Mouse (Mus musculus): Measurements from ENCODE around the gene Abhd15.
A peak's percentile ranks its signal among the peaks of the same experiment; 100 is the strongest.

Gene Abhd15

GRCm38 (mm10) chr11:77493512-77494343, 21.2 kb upstream of the Abhd15 start, which contains the start of gene Git1:
Git1 (plus strand) TSS chr11:77493562.
- DNase-seq (ENCODE audit: low spot score in 2 of 2): peak in 1 of 2 experiments; percentile 37

GRCm38 (mm10) chr11:77494344-77494676, 20.6 kb upstream of the Abhd15 start:
- no peak for DNase-seq (ENCODE audit: low spot score in 2 of 2)

GRCm38 (mm10) chr11:77494782-77495181, 20.1 kb upstream of the Abhd15 start:
- no peak for DNase-seq (ENCODE audit: low spot score in 2 of 2)

GRCm38 (mm10) chr11:77495507-77495906, 19.4 kb upstream of the Abhd15 start:
- no peak for DNase-seq (ENCODE audit: low spot score in 2 of 2)

DNA sequence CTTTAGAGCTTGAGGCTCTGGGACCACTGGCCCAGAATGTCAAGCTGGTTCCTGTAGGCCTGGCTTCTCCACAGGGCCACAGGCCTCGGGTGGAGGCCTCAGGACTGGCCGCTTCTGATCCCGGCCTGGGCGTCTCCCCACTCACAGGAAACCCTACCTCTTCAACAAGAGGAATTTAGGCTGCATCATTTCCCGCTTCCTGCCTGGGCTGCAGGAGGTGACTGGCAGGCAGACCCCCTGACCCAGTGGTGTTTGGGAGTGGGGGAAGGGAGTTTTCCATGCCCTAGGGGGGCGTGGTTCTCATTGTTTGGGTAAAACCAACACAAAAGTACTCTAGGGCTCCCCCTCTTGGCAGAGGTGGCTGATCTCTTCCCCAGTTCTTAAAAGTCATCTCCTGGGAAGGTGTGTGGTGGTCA, 17.6 kb upstream of the Abhd15 start:
- DNase-seq (ENCODE audit: low spot score in 2 of 2): peak in 1 of 2 experiments; percentile 55

- DNase-seq (ENCODE audit: low spot score in 2 of 2): no peak
Measured at GRCm38 (mm10) chr11:77497851-77498250, 17.1 kb upstream of the Abhd15 start.

- DNase-seq (ENCODE audit: low spot score in 2 of 2): no peak
Measured at GRCm38 (mm10) chr11:77498261-77499139, 16.4 kb upstream of the Abhd15 start.

DNA sequence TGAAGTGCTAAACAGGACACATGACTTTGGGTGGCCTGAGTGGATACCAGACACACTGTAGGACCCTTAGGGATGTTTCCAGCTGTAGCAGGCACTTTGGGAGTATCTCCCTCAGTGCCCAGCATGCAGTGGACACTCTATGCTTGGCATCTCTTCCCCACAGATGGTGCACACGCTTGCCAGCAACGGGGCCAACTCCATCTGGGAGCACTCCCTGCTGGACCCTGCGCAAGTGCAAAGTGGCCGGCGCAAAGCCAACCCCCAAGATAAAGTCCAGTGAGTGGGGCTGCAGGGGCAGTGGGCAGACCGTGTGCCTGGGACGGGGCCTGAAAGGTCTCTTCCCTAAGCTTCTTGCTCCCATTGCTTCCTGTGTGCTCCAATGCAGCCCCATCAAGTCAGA, 15.6 kb upstream of the Abhd15 start:
- no peak for DNase-seq (ENCODE audit: low spot score in 2 of 2)

- no peak for DNase-seq (ENCODE audit: low spot score in 2 of 2)
Measured at GRCm38 (mm10) chr11:77500361-77501325, 14.3 kb upstream of the Abhd15 start.

- peak; percentile 60 to 74 for DNase-seq (ENCODE audit: low spot score in 2 of 2)
Measured at GRCm38 (mm10) chr11:77501392-77501791, 13.5 kb upstream of the Abhd15 start.

DNA sequence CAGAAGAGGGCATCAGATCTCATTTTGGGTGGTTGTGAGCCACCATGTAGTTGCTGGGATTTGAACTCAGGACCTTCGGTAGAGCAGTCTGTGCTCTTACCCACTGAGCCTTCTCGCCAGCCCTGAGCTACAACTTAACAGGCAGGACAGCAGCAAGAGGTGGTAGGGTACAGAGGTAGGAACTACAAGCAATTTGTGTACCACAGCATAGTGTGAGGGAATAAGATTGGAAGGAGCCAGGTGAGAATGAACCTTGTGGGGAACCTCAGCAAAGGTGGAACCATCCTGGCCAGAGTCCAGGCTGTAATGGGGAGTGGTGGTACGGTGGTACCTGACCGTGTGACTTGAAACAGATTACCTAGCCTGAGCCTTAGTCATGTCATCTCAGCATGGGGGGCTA, 12.9 kb upstream of the Abhd15 start:
- no peak for DNase-seq (ENCODE audit: low spot score in 2 of 2)

DNA sequence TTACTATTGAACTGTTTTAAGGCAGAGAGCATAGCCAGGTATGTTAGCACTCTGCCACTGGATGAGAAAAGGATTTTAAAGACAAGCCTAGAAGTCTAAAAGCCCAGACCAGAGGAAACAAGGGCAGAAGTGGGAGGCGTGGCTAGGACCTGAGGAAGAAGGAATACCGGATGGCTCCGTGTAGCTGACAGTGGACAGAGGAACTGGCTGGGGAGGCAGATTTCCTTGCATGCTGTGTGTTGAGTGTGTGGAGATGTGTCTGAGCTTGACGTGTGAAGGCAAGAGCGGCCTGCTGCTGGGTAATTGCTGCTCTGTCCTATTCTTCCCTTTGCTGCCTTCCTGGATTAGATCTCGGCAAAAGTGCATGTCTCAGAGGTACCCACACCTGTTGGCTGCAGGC, 12.4 kb upstream of the Abhd15 start:
- DNase-seq (ENCODE audit: low spot score in 2 of 2): no peak

GRCm38 (mm10) chr11:77503511-77503910, 11.4 kb upstream of the Abhd15 start:
- DNase-seq (ENCODE audit: low spot score in 2 of 2): no peak

GRCm38 (mm10) chr11:77504377-77504776, 10.5 kb upstream of the Abhd15 start:
- DNase-seq (ENCODE audit: low spot score in 2 of 2): no peak

GRCm38 (mm10) chr11:77505291-77505980, 9.5 kb upstream of the Abhd15 start:
- no peak for DNase-seq (ENCODE audit: low spot score in 2 of 2)

DNA sequence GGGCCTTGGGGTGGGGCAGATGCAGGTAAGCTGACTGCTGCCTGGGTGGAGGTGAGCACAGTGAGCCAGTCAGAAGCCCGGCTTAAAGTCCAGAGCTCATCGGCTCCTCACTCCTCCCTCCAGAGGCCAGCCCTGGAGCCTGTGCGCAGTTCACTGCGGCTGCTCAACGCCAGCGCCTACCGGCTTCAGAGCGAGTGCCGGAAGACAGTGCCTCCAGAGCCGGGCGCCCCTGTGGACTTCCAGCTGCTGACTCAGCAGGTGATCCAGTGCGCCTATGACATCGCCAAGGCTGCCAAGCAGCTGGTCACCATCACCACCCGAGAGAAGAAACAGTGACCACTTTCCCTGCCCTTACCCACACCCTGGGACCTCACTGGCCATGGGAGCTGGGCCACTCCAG, 8.6 kb upstream of the Abhd15 start:
- no peak for DNase-seq (ENCODE audit: low spot score in 2 of 2)

GRCm38 (mm10) chr11:77506941-77507340, 8.0 kb upstream of the Abhd15 start:
- no peak for DNase-seq (ENCODE audit: low spot score in 2 of 2)

- DNase-seq (ENCODE audit: low spot score in 2 of 2): no peak
Measured at GRCm38 (mm10) chr11:77507426-77507825, 7.5 kb upstream of the Abhd15 start.

GRCm38 (mm10) chr11:77508068-77509021, 6.6 kb upstream of the Abhd15 start:
- DNase-seq (ENCODE audit: low spot score in 2 of 2): peak; percentile 75 to 84

- no peak for DNase-seq (ENCODE audit: low spot score in 2 of 2)
Measured at GRCm38 (mm10) chr11:77511336-77511735, 3.6 kb upstream of the Abhd15 start.
